Mouse (Mus musculus) retina, postnatal 7 days (tissue): ENCODE data around the gene Arhgap15.

Experiments
- DNase-seq: peaks from one replicate; pipeline ENCODE4 v3.0.0-alpha.2; 2012; ENCODE audit warnings: low read depth, low spot score

Arhgap15 gene

GRCm38 (mm10) chr2:44304971-44305808 lies 556.6 kb downstream of the Arhgap15 start:
- DNase-seq: no peak

- no peak for DNase-seq
Observed at GRCm38 (mm10) chr2:44306137-44306536, 557.5 kb downstream of the Arhgap15 start.

GRCm38 (mm10) chr2:44309124-44309523 lies 560.5 kb downstream of the Arhgap15 start:
- no peak for DNase-seq

GRCm38 (mm10) chr2:44309556-44309955 lies 560.9 kb downstream of the Arhgap15 start:
- no peak for DNase-seq

GRCm38 (mm10) chr2:44310095-44310748 lies 561.6 kb downstream of the Arhgap15 start:
- DNase-seq: no peak

GRCm38 (mm10) chr2:44311216-44311615 lies 562.6 kb downstream of the Arhgap15 start:
- DNase-seq: no peak

GRCm38 (mm10) chr2:44313573-44313972 lies 564.9 kb downstream of the Arhgap15 start:
- no peak for DNase-seq

GRCm38 (mm10) chr2:44318436-44318835 lies 569.8 kb downstream of the Arhgap15 start:
- DNase-seq: no peak

GRCm38 (mm10) chr2:44319479-44319878 lies 570.9 kb downstream of the Arhgap15 start:
- no peak for DNase-seq

- DNase-seq: no peak
Observed at GRCm38 (mm10) chr2:44323813-44324212, 575.2 kb downstream of the Arhgap15 start.

GRCm38 (mm10) chr2:44333295-44333694 lies 584.7 kb downstream of the Arhgap15 start:
- DNase-seq: no peak

- DNase-seq: no peak
Observed at GRCm38 (mm10) chr2:44334006-44334405, 585.4 kb downstream of the Arhgap15 start.

GRCm38 (mm10) chr2:44334517-44334916 lies 585.9 kb downstream of the Arhgap15 start:
- no peak for DNase-seq

- no peak for DNase-seq
Observed at GRCm38 (mm10) chr2:44336720-44337354, 588.2 kb downstream of the Arhgap15 start.

- no peak for DNase-seq
Observed at GRCm38 (mm10) chr2:44338467-44338866, 589.8 kb downstream of the Arhgap15 start.

- DNase-seq: no peak
Observed at GRCm38 (mm10) chr2:44341091-44341571, 592.5 kb downstream of the Arhgap15 start.

GRCm38 (mm10) chr2:44344861-44345260 lies 596.2 kb downstream of the Arhgap15 start:
- no peak for DNase-seq

- no peak for DNase-seq
Observed at GRCm38 (mm10) chr2:44345325-44345945, 596.8 kb downstream of the Arhgap15 start.

- no peak for DNase-seq
Observed at GRCm38 (mm10) chr2:44346184-44346583, 597.6 kb downstream of the Arhgap15 start.

GRCm38 (mm10) chr2:44347781-44348180 lies 599.2 kb downstream of the Arhgap15 start:
- DNase-seq: no peak

- no peak for DNase-seq
Observed at GRCm38 (mm10) chr2:44349101-44349500, 600.5 kb downstream of the Arhgap15 start.

GRCm38 (mm10) chr2:44352885-44353284 lies 604.3 kb downstream of the Arhgap15 start:
- no peak for DNase-seq
